Mouse (Mus musculus) embryonic stem cell, embryonic (primary cell): ENCODE measurements around the gene Ccdc90b.

Experiments used
- CTCF ChIA-PET, 4 experiments: fragments of 300-600 bp in 2 of 4; fragments of 350-600 bp in 2 of 4; sonication (Branson Sonifier 250); formaldehyde crosslinking; loops; one replicate each; lab custom pipeline; 2022; ENCODE audit warnings: inconsistent platforms in 2 of 4; lab: Charles Lee
- POLR2A ChIA-PET, 4 experiments: fragments of 300-600 bp in 2 of 4; fragments of 350-600 bp in 2 of 4; sonication (Branson Sonifier 250); formaldehyde crosslinking; loops; one replicate each; lab custom pipeline; 2022; ENCODE audit warnings: antibody characterized with exemption in 4 of 4, inconsistent platforms in 1 of 4; lab: Charles Lee

The Ccdc90b gene

DNA sequence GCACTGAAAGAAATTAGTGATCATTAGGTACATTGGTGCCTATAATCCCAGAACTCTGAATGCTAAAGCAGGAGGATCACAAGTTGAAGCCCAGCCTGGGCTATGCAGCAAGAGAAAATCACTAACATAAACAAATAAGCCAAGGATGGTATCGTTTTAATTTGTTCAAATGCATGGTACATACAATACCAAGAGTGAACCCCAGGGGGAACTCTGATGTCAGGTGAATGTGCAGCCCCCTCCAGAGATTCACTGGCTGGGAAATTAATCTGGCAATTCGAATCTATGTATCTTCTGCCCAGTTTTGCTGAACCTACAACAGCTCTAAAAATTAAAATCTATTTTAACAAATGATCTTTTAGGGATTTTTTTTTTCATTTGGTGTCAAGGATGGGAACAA is 63.5 kb downstream of the Ccdc90b start:
- ChIA-PET POLR2A (interaction anchor here in 1 of 4 experiments (1.1 kb wide), 1 partner anchor 116 kb away, joined by 4 read pairs; the partner anchor contains the start of gene Rab30), CTCF (no interaction called here)

DNA sequence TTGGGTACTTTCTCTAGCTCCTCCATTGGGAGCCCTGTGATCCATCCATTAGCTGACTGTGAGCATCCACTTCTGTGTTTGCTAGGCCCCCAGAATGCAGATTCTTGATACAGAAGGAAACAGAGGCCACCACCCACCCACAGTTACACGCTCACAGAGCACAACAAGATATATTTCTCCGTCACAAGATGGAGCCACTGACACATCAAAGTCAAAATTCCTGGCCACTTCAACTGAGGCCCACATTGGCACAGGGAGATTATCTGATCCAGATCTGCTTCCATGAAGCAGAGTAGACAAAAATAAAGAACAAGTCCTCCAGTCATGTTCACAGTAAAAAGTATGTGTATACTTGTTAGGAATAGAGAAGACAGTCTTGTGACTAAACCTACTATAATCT is 69.2 kb downstream of the Ccdc90b start:
- ChIA-PET CTCF (interaction anchor here in 3 of 4 experiments (0.6 to 0.9 kb wide), 4 partner anchors 210 to 323 kb away, joined by 3 to 5 read pairs (median 4); no protein-coding TSS in a partner anchor), POLR2A (interaction anchor here in 2 of 4 experiments (0.8 to 0.9 kb wide), 2 partner anchors 40 to 245 kb away, joined by 3 to 4 read pairs; partner anchors contain the start of gene Pcf11 (in 1 of the 2))
